Mouse (Mus musculus) adrenal gland, postnatal 14 days (tissue): ENCODE measurements around the gene Clock. TPM values are rescaled to one million over a fixed set of nuclear protein-coding genes. Genes with fewer than 3 reads are reported as not detected.
A peak's percentile ranks its signal among the peaks of the same experiment; 100 is the strongest.

Experiments
- DNase-seq: peaks from one replicate; pipeline ENCODE4 v3.0.0; 2021; ENCODE audit warnings: mixed read lengths
- long read RNA-seq, 2 experiments: library from polyadenylated mRNA; stranded (forward); transcript quantifications; one replicate each; pipeline ENCODE4 v2.0.0; 2021
- total RNA-seq: library from RNA; stranded (reverse); gene quantifications from 2 replicates; pipeline ENCODE4 v1.2.3, GENCODE M21; 2021

Clock gene
- total RNA-seq = 45.9 and 46.9 TPM in 2 replicates
- long read RNA-seq, experiment 1, full-length matches to known transcripts = 1 of 12 reads
- long read RNA-seq, experiment 1, partial matches to known transcripts = 2 of 12 reads
- long read RNA-seq, experiment 1, other reads (novel, unspliced or antisense) = 9 of 12 reads
- long read RNA-seq, experiment 2, full-length matches to known transcripts = 2 of 6 reads
- long read RNA-seq, experiment 2, partial matches to known transcripts = 0 of 6 reads
- long read RNA-seq, experiment 2, other reads (novel, unspliced or antisense) = 4 of 6 reads

DNA sequence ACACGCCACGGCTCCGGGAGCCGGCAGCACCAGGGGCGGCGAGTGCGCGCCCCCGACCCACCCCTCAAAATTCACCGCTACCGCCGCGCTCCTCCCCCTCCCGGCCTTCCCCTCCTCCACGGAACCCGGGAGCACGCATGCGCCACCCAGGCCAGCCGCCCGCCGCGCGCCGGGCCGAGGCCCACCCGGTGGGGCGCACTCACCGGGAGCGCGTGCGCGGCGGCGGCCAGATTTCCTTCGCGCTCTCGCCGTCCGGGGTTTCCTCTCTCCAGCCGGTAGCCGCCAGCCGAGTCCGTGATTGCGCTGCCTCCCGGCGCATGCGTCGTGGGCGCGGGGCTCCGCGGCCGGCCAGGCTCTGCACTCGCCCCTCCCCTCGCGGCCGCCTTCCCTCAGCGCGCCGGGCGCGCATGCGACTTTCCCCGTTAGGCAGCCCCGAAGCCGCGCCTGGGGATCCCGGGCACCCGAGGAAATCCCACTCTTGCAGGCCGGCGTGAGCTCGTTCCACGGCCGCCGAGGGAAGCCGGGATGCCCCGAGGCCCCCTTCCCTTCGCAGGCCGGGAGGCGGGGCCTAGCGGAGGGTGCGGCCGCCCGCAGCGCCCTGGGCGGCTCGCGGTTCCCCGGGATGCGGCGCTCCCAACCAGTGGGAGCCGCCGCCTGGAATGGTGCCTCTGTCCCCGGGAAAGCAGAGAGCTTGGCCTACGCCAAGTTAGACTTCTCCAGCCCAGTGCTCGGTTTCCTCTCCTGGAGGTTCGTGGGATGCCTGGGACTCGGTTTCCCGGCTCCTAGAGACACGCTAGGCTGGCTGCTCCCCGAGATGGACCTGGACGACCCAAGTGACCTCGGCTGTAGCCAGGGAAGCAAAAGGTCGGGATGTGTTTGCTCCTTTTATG is at the start of gene Clock:
Clock (minus strand) TSS at position 341 of the 890 bp plus-strand sequence.
- peak; percentile 94 for DNase-seq

DNA sequence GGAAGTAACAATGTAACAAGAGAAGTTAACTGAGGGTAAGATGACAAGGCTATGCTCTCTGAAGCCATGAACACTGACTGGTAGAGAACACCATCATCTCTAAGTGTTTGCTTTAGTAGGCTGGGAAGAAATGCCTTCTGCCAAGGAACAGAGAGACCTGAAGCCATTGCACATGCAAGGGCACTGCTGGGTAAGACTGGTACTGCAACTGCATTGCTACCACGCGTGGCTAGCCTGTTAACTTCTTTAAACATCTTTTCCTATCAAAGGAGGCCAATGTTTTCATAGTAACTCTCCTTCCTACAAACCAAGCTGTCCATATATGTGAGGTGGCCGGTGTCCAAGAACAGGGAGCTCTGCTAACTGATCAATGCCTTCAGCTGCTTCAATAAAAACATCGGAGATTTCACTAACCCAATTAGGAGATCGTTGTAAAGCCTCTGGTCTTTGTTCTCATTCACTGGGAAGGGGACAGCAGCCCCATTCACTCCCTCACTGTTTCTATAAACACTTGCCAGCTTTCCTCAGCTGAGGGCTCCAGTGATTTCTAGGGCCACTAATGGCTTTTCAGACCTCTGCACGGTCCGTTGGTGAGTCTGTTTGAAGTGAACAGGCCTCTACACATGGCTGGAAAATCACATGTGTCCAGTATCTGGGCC is 47.5 kb upstream of the Clock start:
- no peak for DNase-seq

- DNase-seq = no peak
Observed at GRCm38 (mm10) chr5:76351537-76351936, 46.9 kb upstream of the Clock start.

DNA sequence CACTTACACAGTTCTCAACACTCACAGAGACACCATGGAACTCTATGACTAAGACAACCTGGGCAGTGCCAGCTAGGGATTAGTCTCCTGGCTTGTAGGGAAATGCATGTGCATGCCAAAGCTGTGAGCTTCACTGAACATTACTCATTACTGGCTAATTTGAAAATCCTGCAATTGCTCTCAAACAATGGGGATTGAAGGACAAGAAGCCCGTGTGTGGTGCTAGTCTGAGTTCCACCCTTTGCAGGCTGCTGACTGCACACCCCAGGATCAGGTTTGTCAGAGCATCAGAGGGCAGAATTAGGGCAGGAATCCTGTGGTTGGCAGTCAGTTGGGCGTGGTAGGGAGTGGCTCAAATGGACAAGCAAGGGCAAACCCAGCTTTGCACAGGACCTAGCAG is 41.5 kb upstream of the Clock start:
- no peak for DNase-seq

DNA sequence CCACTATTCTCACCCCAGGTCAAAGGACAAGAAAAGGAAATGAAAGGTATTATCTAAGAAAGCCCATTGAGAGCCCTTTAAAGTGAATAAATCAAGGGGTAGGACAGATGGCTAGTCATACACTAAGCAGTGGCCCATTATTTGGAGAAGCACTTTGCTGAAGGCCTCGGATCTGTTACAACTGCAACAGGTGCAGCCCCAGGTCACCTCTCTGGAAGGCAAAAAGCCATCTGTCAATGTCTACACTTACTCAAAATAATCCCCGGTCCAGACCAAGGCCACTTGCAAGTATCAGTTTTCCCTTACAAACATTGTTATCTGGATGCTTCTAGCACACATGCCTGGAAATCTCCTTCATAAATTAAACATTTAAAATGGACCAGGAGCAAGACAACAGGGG is 36.3 kb upstream of the Clock start:
- DNase-seq = no peak

GRCm38 (mm10) chr5:76337100-76337499 is 32.5 kb upstream of the Clock start:
- DNase-seq = no peak

GRCm38 (mm10) chr5:76333833-76334232 is 29.2 kb upstream of the Clock start:
- no peak for DNase-seq

DNA sequence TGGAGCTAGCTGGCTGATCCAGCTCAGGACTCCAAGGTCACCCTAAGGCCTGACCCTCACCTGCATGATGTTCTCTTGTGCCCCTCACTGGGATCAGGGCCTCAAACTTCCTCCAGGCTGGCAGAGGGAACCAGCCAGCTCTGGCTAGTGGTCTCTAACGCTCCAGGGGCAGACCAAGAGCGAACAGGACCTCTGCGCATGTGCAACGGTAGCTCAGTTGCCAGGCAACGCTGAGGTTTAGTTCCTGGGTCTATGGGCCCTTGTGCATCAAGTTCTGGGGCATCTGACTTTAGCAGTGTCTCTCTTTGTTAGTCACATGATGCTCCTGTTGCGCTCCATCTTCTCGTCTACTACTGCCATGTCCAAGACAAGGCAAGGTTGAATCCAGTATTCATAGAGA is 26.4 kb upstream of the Clock start, which contains the start of gene Pdcl2:
Pdcl2 (minus strand) TSS at position 204 of the 400 bp plus-strand sequence.
- no peak for DNase-seq

- no peak for DNase-seq
Observed at GRCm38 (mm10) chr5:76327296-76327695, 22.7 kb upstream of the Clock start.

DNA sequence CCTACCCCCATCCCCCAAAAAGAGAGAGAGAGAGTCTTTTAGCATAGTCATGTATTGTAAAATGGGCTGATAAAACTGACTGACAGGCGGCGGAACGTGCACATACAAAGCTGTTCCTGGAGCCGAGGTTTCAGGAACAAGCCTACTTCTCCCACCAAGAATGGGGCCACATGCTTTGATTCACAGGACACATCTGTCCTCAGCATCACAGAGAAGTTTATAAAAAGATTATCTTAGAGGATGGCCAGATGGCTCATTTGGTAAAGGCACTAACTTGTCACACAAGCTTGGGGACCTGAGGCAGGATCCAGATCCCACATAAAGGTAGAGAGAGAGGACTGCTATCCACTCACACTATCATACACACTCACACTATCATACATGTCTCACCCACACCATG is 20.5 kb upstream of the Clock start:
- no peak for DNase-seq

- DNase-seq = no peak
Observed at GRCm38 (mm10) chr5:76321249-76322196, 16.9 kb upstream of the Clock start.

GRCm38 (mm10) chr5:76308206-76308605 is 3.6 kb upstream of the Clock start:
- no peak for DNase-seq

GRCm38 (mm10) chr5:76306261-76306660 is 1.7 kb upstream of the Clock start:
- no peak for DNase-seq

- DNase-seq = peak; percentile 61
Observed at GRCm38 (mm10) chr5:76305616-76306015, 1.0 kb upstream of the Clock start.

GRCm38 (mm10) chr5:76303745-76304451 is 694 bp downstream of the Clock start:
- DNase-seq = peak; percentile 95

DNA sequence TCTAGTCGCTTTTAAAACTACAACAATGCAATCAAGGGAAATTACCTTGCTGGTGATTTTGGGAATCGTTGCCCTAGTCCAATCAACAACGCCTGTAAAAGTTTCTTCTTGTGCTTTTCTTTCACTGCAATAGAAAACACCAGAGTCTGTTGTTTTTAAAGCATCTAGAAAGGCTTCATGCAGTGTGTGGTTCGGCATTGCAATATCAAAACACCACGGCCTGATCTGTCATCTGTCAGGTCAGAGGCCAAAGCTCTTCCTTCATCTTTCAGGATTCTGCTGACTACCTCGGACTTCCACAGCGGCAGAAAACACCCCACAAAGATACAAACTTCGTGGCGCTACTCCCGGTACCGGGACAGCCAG is 1.2 kb downstream of the Clock start:
- no peak for DNase-seq

DNA sequence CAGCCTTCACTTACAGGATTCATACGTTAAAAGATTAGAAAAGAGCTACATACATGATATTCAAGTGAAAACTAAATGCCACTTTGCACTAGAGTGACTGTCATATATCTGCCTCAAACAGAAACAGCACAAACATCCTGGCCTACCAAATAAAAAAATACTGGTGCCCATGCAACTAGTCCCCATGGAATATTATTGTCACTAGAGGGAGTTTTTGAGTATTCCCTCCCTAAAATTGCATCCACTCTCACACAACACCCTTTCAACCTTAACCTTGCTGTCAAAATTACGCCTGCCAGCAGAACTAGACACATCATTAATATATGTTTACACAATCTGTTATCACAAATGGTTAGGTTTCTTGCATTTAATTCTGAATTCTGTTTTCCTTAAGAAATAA is 2.6 kb downstream of the Clock start:
- DNase-seq = no peak

GRCm38 (mm10) chr5:76289234-76289691 is 15.3 kb downstream of the Clock start:
- no peak for DNase-seq

DNA sequence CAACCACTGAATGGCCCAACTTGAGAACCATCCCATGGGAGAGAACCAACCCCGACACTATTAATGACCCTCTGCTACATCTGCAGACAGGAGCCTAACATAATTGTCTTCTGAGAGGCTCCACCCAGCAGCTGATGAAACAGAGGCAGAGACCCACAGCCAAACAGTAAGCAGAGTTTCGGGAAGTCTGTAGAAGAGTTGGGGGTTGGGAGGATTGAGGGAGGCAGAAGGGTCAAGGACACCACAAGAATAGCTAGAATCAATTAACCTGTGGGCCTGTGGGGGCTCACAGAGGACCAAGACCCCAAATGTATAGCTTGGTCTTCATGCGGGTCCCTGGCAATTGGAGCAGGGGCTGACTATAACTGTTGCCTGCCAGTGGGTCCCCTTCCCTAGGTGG is 16.3 kb downstream of the Clock start:
- no peak for DNase-seq

- no peak for DNase-seq
Observed at GRCm38 (mm10) chr5:76287062-76287461, 17.5 kb downstream of the Clock start.

GRCm38 (mm10) chr5:76285699-76286098 is 18.9 kb downstream of the Clock start:
- no peak for DNase-seq
